Mouse (Mus musculus) gonadal fat pad, adult 2 months (tissue): Measurements from ENCODE around the gene Mcoln2. TPM values are rescaled to one million over a fixed set of nuclear protein-coding genes. Genes with fewer than 3 reads are reported as not detected.

Source experiments
- DNase-seq: peaks from one replicate; pipeline ENCODE4 v3.0.0-alpha.2; 2012; ENCODE audit warnings: low read depth
- polyA plus RNA-seq: library from polyadenylated mRNA; depleted of rRNA; stranded (reverse); fragments of >200 nt; gene quantifications from 2 replicates; pipeline ENCODE4 v1.2.3, GENCODE M21; 2012

The Mcoln2 gene
- polyA plus RNA-seq, 1 experiment, result 0.47 TPM

DNA sequence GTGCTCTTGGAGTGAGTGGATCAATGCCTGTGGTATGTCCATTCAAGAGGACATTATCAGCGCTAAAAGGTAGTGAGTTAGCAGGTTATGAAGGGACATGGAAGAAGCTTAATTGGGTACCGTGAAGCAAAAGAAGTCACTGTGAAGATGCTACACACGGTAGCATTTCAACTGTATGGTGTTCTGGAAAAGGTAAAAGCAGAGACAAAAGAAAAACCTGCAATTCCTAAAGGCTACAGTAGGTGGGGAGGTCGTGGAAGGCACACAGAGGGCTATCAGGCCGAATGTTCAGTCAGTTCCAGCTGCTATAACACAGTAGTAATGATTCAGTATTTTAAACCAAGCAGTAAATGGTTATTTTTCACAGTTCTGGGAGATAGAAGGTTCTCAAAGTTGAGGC lies 4.1 kb upstream of the Mcoln2 start:
- DNase-seq, result no peak

DNA sequence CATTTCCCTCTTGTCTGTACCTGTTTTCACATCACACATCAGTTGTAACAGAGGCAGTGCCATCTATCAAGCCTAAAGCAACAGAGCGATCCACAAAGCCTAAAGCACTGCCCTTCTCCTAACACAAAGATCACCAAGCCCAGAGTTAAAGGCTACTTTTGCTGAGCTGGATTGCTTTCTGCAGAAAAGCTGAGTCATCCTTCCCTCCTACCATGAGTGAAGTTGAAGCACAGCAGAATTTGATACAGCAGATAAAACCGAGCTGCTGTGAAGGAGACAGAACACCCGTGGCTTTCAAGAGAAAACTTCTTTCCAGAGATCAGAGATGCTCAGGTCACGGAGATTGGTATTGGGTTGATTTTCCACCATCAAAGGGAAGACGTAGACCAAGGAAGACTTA lies 3.5 kb upstream of the Mcoln2 start:
- DNase-seq, result no peak

DNA sequence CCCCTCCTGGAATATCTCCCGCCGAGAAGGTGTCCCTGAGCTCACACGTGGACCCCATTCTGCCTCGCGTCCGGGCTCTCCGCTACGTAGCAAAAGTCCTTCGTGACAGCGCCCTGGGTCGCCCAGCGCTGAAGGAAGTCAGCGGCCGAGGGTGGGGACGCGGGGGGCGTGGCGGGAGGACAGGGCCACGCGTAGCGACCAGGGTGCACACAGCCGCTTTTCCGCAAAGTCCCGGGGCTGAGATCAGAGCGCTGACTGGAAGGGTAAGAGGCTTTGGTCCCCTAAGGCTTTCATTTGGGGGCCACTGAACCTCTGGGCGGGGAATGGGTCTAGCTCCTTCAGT lies 396 bp downstream of the Mcoln2 start:
- no peak for DNase-seq

DNA sequence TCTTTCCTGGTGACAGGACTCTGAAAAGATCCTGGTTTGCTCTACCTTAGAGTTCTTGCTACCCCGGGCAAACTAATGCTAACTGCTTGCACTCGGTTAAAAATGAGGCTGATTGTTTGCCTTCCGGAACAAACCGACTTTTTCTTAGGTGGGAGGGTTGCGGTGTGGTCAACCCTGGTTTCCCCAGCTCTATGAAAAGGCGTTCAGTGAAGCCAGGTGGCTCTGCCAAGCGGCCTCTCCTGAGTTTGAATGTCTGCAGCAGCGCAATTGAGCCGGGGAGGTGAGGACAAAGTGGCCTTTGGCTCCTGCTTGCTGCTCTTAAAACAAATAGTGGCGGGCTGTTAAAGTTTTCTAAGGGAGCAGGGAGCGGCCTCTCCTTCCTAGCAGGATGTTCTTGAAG lies 927 bp downstream of the Mcoln2 start:
- no peak for DNase-seq

DNA sequence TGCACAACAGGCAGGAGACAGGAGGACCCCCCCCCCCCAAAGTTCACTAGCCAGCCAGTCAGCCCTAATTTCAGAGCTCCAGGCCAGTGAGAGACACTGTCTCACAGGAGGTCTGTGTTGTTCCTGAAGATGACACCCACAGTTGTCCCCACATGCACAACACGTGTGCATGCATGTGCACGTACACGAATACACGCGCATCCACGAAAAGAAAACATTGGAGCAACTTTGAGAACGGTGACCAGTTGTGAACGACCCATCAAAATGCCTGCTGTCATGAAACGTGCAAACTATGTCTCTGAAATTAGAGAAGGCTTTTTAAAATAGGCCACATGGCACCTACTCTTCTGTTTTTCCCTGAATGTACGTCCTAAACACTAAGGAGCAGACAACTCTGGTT lies 1.7 kb downstream of the Mcoln2 start:
- no peak for DNase-seq

DNA sequence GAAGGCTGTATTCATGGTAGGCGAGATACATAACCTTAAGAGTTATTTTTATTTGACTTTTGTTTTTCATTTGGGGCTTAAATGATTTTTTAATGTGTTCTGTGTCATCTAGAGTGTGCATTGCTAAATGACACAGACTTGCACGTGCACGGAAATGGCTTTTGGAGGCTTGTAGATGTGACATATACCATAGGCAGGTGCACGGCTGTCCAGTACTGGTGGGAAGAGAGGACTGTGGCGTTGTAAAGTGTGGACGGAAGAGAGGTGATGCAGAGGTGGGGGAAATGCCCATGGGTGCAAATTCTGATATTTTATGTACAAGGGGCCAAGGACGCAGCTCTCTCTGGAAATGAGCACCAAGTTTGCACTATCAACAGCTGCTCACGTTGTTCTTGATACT lies 2.1 kb downstream of the Mcoln2 start:
- DNase-seq, result no peak

DNA sequence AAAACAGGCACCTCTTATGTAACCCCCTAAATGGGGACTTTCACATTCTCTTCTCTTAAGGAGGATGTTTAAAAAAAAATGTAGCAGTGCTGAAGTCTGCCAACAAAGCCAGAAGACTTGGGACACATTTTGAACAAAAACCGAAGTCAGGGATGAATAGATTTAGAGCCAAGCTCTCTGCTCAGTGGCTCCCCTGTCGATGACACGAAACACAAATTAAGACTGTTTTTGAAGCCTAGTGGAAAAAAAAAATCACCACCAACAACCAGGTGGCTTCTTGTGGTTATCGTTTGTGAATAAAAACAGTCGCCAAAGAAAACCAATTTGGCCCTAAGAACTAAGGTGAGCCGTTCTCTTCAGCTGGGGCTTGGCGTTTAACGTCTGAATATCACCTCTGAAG lies 2.7 kb downstream of the Mcoln2 start:
- DNase-seq, result no peak

DNA sequence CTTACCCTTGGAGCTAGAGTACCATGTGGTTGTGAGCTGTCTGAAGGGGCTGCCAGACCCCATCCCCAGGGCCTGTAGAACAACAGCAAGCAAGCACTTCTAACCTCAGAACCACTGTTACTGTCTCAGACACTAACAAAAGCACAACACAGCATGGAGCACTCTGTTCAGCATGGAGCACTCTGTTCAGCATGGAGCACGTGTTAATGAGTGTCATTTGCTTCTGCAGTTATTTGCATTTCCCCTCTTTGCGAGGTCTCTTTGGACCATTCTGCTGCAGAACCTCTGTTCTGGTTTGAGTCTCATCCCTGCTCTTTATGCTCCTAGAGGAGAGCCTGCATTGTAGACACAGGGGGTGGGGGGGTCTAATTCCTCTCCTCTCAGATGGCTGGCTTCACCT lies 3.3 kb downstream of the Mcoln2 start:
- DNase-seq, result no peak

DNA sequence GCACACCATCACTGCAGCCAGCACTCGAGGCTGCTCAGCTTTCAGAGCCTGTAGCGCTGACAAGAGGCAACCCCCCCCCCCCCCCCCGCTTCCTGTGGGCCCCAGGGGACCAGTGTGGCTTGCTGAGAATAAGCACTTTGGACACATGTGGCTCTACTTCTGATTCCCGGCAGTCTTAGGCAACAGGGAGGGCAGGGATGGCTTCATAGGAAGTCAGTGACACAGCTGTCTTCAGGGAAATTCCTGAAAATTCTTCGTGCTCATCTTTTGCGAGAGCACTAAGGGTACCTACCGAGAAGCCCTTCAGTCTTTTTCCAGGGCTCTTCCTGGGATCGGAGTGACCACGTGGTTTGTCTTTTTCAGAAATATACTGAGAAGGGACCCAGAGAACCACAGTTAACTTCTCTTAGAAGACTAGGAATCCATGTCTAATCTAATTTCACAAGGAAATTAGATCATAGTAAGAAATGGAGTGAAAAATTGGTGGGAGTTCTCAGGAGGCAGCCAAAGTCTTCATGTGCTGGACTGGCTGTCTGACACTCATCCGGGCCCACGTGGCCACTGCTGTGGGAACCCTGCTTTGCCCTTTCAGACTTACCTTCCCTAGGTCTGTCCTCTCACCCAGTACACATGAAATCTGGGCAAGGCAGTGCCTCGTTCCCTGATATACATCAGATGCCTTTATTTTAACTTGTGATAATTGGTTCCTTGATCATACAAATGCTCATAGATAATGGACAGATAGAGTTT lies 4.4 kb downstream of the Mcoln2 start:
- no peak for DNase-seq

DNA sequence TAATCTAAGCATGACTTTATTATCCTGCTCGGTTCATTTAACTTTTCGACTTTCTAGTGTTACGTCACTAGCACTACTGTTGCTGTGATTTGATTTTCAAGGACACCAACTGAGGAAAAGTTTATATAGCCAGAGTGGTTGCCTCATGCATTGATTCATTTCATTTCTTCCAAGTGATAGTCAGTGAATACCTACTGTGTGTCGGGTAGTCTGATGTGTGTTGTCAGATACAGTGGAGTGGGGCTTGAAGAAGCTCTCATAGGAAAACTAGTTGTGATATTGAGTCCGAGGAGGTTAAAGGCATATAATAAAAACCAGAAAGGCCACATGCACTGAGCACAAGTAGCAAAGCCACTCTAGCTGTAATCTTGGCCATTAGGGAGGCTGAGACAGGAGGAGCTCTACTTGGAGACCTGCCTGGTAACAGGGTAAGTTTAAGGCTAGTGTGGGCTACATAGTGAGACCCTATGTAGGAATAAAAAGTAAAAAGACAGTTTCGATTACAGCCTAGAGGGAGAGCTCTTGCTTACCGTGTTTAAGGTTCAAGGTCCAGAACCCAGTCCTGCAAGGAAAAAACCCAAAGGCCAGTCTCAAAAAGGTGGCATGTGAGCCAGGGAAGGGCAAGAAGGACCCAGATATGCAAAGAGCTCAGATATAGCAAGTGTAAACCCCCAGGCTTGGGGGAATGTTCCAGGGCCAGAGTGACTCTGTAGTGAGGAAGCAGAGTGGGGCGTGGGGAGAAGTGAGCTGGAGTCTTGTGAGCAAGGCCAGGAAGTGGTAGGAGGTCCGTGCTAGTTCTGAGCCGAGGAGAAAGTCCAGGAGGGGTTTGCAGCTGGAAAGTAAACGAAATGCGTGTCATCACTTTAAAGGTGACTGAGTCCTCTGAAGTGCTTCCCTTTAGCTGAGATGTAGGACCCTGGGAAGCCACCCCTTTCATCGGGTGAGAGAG lies 6.3 kb downstream of the Mcoln2 start:
- DNase-seq, result no peak

DNA sequence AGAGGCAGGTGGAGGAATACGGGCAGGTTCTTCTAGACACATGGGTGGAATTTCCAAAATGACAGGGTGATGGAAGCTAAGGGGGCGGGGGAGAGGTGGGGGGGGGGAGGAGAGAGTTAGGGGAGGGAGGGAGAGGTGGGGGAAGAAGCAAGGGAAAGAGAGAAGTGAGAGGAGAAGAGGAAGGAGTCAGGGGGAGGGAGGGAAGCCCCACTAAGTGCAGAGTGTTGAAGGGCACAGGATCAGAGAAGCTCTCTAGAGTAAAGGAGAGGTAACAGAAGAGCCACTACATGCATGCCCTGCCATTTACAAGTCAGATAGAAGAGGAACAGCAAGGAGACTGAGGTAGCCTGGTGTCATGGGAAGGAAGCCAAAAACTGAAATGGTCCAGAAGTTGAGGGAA lies 7.2 kb downstream of the Mcoln2 start:
- DNase-seq, result no peak

DNA sequence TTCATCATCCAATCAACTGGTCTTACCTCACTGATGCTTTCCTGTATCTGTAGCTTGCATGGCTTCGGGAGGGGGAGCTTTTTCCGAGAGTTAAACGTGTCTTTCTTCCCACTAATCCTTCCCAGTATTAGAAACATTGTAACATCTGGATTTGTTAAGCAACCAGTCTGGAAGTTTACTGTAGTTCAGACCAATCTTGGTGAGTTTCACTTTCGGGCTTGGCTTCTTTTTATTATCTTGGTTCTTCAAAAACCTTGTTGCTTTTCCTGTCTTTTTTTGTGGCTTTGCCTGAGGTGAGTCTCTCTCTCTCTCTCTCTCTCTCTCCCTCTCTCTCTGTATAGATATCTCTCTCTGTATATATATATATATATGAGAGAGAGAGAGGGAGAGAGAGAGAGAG lies 8.4 kb downstream of the Mcoln2 start:
- no peak for DNase-seq

DNA sequence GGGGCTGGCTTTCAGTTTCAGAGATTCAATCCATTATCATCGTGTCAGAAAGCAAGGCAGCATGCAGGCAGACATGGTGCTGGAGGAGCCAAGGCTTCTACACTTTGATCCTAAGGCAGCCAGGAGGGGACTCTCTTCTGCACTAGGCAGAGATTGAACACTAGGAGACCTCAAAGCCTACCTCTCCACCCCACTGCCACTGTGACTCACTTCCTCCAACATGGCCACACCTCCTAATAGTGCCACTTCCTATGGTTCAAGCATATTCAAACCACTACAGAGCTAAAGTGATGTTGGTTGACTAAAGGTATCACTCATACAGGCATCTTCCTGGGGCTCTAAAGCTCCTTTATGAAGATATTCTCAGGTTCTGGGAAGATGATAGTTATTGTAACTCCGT lies 9.7 kb downstream of the Mcoln2 start:
- no peak for DNase-seq

DNA sequence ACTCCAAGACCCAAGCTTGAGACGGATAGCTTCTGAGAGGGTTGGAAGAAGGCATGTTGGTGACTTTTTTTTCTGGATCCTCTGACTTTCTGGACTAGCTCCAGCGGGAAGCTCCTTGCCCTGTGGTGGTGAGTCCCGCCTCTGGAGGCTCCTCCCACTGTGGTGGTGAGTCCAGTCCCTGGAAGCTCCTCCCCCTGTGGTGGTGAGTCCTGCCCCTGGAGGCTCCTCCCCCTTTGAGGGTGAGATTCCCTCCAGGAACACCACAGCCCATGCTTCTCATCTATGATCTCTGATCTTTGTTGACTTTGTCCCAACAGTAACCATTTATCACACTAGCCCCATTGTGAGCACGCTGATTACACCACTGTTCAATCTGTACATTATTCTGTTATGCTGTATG lies 12.6 kb downstream of the Mcoln2 start:
- DNase-seq, result no peak

DNA sequence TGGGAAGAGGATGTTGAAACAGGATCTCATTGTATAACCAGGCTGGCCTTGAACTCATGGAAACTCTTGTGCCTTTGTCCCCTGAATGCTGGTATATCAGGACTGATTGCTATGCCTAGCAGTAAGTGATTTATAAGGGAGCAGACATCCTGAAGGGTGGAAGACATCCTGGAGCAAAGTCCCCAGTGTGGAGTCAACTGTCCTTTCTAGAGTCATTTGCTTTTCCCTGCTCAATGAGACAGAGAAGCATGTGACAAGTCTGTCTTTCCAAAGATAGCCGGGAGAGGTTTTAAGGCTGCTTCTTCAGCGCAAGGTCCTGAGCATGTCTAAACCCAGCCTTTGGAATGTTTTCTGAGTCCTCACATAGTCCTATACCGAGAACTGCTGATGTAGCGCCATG lies 19.7 kb downstream of the Mcoln2 start:
- no peak for DNase-seq

DNA sequence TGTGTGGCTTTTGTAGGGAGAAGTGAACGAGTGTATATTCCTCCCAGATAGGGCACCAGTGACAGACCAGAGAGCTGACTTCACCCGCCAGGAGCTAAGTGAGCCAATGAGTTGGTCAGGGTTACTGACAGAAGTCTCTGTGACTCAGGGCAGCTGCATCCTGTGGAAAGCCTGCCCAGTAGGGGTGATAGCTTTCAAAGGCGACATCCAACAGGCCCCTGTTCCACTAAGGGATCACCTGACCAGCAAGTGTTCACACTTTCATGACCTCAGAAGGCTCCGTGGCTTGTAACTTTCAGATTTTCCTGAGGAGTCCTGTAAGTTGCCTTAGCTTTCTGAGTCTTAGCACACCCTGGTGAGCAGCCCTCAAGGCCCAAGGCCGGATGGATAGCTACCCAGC lies 23.4 kb downstream of the Mcoln2 start:
- no peak for DNase-seq

DNA sequence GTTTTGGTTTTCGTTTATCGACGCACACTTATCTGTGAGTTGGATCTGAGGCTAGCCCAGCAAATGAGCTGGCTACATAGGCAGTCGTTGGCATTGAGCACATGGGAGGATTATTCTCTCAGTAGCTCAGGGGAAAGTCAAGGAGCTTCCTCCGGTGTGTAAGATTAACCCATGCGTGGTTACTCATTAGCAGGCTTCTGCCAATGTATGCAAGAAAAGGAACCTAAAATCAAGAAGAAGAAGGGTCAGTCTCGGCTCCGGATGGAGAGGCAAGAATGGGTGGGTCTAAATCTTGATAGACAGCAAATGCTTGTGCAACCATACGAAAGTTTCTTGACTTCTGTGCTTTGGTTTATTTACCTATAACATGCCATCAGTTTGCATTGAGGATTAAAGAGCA lies 24.6 kb downstream of the Mcoln2 start:
- no peak for DNase-seq

DNA sequence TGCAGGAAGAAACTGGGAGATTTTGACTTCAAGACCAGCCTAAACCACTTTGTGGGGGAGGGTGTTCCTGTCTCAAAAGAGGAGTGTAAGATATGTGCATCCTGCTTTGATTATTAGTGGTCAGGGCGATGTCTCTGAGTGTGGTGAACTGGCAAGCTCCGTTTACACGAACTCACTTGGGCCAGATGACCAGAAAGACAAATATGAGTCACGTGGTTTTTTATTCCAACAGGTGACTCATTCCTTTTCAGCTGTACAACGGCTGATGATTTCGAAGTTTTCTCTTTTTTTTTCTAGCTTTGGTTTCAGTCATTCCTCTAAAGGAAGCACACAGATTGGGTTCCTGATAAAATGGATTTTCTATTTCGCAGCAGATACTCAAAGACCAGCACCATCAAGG lies 27.7 kb downstream of the Mcoln2 start:
- no peak for DNase-seq

DNA sequence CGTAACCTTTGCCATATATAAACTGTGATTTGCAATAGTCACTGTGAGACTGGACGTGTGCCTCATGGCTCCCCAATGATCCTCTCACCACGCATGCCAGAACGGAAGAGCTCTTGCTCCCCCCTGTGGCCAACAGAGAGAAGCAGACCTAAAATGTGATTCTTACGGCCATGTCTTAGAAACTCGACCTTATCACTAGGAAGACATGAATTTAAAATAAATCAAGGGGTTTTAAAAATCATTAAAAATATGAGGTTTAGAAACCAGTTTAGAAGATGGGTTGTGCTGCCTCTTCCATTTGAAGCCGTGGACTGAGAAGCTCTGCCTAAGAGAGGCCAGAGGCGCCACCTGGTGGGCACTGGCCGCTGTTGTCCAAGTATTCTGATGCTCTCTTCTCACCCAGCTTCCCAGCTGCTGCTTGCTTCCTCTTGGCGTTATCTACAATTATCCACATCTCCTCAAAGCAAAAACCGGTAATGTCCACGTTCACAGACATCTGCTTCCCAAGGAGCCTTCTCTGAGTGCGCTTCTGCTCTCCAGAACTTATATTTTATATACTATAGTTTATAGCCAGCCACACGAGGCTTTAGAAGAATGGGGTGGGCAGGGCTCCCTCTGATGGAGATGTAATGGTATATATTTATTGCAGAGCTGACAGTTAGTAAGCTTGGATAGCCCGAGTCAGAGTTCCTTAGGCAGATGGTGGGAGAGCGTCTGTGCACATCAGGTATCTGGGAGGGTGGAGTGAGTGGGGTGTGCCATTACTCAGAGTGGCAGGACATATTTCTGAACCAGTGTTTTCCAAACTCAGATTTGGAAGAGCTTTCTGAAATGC lies 28.3 kb downstream of the Mcoln2 start:
- no peak for DNase-seq

DNA sequence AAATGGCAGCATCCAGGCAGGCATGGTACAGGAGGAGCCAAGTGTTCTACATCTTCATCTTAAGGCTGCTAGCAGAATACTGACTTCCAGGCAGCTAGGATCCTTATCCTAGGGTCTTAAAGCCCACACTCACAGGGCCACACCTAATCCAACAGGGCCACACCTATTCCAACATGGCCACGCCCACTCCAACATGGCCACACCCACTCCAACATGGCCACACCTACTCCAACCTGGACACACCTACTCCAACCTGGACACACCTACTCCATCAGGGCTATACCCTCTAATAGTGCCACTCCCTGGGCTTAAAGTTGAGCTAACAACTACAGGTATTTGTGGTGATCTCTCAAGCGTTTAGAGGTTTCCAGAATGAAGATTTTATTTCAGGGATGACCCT lies 30.7 kb downstream of the Mcoln2 start:
- DNase-seq, result no peak

DNA sequence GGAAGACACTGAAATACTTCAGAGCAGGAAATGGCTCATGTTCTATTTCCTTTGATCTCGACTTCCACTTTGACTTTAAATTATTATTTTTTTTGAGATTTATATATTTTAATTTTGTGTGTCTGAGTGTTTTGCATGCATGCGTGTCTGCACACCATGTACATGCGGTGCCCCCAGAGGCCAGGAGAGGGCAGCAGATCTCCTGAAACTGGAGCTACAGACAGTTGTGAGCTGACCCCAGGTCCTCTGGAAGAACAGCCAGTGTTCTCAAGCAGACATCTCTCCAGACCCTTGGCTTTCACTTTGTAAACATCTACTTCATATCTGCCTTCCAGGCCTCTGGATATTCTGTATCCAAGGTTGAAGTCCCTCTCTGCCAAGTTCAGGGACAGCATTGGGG lies 31.4 kb downstream of the Mcoln2 start:
- no peak for DNase-seq

DNA sequence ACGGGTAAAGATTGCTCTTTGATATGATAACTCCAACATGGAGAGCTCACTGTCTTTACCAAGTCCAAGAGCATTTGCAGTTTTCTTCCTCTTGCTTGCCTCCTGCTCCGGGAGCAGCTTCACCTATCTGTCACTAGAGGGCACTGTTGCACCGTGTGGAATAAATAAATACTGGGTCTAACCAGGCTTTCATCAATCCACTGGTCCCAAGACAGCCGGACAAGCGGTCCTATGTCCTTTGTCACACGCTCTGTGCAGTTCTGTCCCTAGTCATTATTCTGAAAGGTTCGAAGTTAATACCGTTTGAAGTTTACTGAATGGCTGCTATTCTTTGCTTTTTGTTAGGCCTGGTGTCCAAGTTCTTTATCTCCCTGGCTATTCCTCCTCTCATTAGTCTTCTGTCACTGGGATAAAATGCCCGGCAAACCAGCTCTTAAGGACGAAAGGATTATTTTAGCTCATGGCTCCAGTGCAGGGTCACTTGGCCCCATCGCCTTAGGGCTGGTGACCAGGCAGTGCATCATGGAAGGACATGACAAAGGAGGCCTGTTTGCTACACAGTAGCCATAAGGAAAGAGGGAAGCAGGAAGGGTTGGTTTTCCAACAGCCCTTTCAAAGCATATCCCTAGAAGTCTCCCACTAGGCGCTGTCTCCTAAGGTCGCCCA lies 35.5 kb downstream of the Mcoln2 start:
- no peak for DNase-seq
